Mouse (Mus musculus): ENCODE measurements at regions not wholly inside any gene's neighbourhood (a gene's known extent, or its start where the extent isn't known, plus 50 kb on each side); places are given as distances from the start of the nearest gene placed in this dataset.
A peak's percentile ranks its signal among the peaks of the same experiment; 100 is the strongest.

DNA sequence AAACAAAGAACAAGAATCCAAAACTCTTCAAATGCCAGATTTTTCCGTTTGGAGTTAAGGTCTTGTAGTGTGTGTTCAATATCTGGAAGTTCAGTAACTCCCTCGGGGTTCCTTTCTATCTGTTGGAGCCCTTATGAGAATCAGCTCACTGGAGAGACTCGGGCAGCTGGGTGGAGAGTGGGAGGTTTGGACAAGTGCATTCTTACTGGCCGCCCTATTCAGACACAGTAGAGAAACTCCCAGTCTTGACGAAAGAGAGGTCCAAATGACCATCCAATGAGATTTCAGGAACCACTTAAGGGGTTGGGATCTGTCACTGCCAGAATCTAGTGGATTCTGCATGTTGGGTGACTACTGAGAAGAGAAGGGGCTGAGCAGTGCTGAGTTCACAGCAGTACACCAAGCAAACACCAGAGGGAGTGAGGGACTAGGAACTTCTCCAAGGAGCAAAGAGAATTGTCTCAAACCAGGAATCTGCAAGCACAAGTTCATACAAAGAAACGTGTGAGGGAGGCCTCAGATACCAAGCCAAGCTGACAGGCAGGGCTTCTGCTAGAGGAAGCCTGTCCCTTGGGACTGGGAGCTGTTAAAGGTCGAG lies 310.0 kb upstream of the Magi2 start:
- DNase-seq = peak; percentile 4

DNA sequence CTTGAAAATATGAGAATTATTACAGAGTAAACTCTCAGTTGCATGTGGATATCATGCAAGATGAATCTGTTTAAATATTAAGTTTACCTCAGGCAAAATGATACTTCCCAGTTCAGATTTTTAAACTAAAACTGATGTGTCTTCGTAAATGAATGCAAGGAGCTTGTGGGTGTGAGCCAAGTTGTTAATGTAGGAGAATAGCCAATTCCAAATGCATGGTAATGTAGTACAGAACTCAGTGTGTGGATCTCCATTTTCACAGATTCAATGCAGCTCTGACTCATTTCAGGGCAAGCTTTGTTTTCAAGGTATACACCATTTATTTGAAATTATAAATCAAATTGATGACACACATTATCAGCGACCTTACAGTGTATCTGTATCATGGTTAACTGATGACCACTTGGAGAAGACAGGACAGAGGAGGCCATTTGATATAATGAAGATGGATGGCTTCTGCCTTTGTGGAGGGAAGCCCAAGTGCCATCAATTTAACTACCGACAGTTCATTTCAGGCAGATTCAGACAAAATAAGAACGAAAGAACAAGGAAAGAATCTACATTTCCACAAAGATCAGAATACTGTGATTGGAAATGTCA lies 272.9 kb upstream of the Magi2 start:
- DNase-seq = no peak
